Mouse (Mus musculus): Measurements from ENCODE around the gene Serinc5.

GRCm38 (mm10) chr13:92755036-92755435 is 144.1 kb downstream of the Serinc5 start:
- TF ChIP-seq CTCF (IDR thresholded peaks at IDR 0.05) (no peak), EP300 (IDR thresholded peaks at IDR 0.05; ENCODE audit: insufficient read depth, low read depth, low read length) (no peak), POLR2A (IDR thresholded peaks at IDR 0.05; ENCODE audit: insufficient read depth, low read depth, low read length) (no peak)

Measured in heart, adult 2 months (tissue).